8 mouse cellular contexts compared by ENCODE assay signal in genomic region chr14:99045378-99046030, GRCm38 (mm10). TPM values are rescaled to one million over a fixed set of nuclear protein-coding genes. Genes with fewer than 3 reads are reported as not detected.
DNase-seq lines count a peak whose midpoint lies in the region; ATAC-seq and TF ChIP-seq lines count a peak whose summit lies in the region.

No protein-coding gene starts in this region.

- H3K9me3 ChIP-seq in forebrain, embryonic 12.5 days, result no peaks in the 10 kb centered on the region
- no peaks in the 10 kb centered on the region for H3K9me3 ChIP-seq in limb, embryonic 10.5 days (replicated peaks)
- H3K9me3 ChIP-seq in midbrain, embryonic 15.5 days, result no peaks in the 10 kb centered on the region

- no peaks in the 10 kb centered on the region for H3K27me3 ChIP-seq in kidney, adult 2 months (replicated peaks; ENCODE audit: control insufficient read depth, insufficient read depth, low read length)
- no peaks in the 10 kb centered on the region for H3K27me3 ChIP-seq in forebrain, embryonic 12.5 days
- no peaks in the 10 kb centered on the region for H3K27me3 ChIP-seq in limb, embryonic 10.5 days (ENCODE audit: low read depth, poor library complexity, severe bottlenecking)
- H3K27me3 ChIP-seq in midbrain, embryonic 15.5 days (replicated peaks), result no peaks in the 10 kb centered on the region

- peaks cover 7% of the 10 kb centered on the region for H3K4me1 ChIP-seq in kidney, adult 2 months (ENCODE audit: control insufficient read depth, insufficient read depth, low read length)
- peaks cover 23% of the 10 kb centered on the region for H3K4me1 ChIP-seq in forebrain, embryonic 12.5 days
- peaks cover 29% of the 10 kb centered on the region for H3K4me1 ChIP-seq in limb, embryonic 10.5 days
- peaks cover 27% of the 10 kb centered on the region for H3K4me1 ChIP-seq in midbrain, embryonic 15.5 days

- peak overlapping the region; percentile 62 for H3K27ac ChIP-seq in kidney, adult 2 months (ENCODE audit: insufficient read depth, low read depth, low read length)
- peak overlapping the region; percentile 82 for H3K27ac ChIP-seq in forebrain, embryonic 12.5 days
- H3K27ac ChIP-seq in limb, embryonic 10.5 days, result peak overlapping the region; percentile 97
- peak overlapping the region; percentile 81 for H3K27ac ChIP-seq in midbrain, embryonic 15.5 days

- peak; percentile 32 for DNase-seq in kidney, adult 2 months
- DNase-seq in kidney, adult 18-20 months, result no peak
- peak; percentile 51 for DNase-seq in MN1 (ENCODE audit: low spot score)
- DNase-seq in limb, embryonic 10.5 days (ENCODE audit: low spot score), result no peak
- DNase-seq in left cerebral cortex, postnatal 10 days (ENCODE audit: extremely low spot score in 1 of 2, low spot score in 2 of 2), result no peak
- no peak for DNase-seq in right cerebral cortex, adult 2 months (ENCODE audit: low spot score in 2 of 2)

- TF ChIP-seq POLR2A in kidney, adult 2 months (IDR thresholded peaks at IDR 0.05; ENCODE audit: low read depth, low read length), result no peak

- H3K4me3 ChIP-seq in kidney, adult 2 months (ENCODE audit: insufficient read depth, low read depth, low read length), result peak overlapping the region; percentile 77
- peak overlapping the region; percentile 87 for H3K4me3 ChIP-seq in forebrain, embryonic 12.5 days (replicated peaks)
- H3K4me3 ChIP-seq in limb, embryonic 10.5 days, result peak overlapping the region; percentile 85
- H3K4me3 ChIP-seq in midbrain, embryonic 15.5 days, result peak overlapping the region; percentile 97

- peak overlapping the region; percentile 73 for H3K4me2 ChIP-seq in forebrain, embryonic 12.5 days
- peak overlapping the region; percentile 91 for H3K4me2 ChIP-seq in midbrain, embryonic 15.5 days

- H3K9ac ChIP-seq in forebrain, embryonic 12.5 days, result peak overlapping the region; percentile 80
- H3K9ac ChIP-seq in midbrain, embryonic 15.5 days, result peak overlapping the region; percentile 93

- H3K36me3 ChIP-seq in kidney, adult 2 months (ENCODE audit: control insufficient read depth, insufficient read depth, low read length), result no peaks in the 10 kb centered on the region
- no peaks in the 10 kb centered on the region; the same call in 1 of the 2 replicates for H3K36me3 ChIP-seq in forebrain, embryonic 12.5 days (replicated peaks)
- H3K36me3 ChIP-seq in limb, embryonic 10.5 days, result peaks cover 26% of the 10 kb centered on the region
- no peaks in the 10 kb centered on the region for H3K36me3 ChIP-seq in midbrain, embryonic 15.5 days (replicated peaks)

- under 1% methylated on average over 70 of the region's 70 CpGs for WGBS in kidney, adult 2 months
- WGBS in forebrain, embryonic 12.5 days, result under 1% methylated on average over 67 of the region's 70 CpGs
- WGBS in limb, embryonic 10.5 days, result under 1% methylated on average over 70 of the region's 70 CpGs
- WGBS in midbrain, embryonic 15.5 days, result under 1% methylated on average over 66 of the region's 70 CpGs

- no peak for TF ChIP-seq CTCF in kidney, adult 2 months (conservative IDR thresholded peaks at IDR 0.05; ENCODE audit: insufficient read depth, insufficient read length, low read depth, low read length)

- peak; percentile 44 for ATAC-seq in forebrain, embryonic 12.5 days (ENCODE audit: low FRiP score)
- peak; percentile 46 for ATAC-seq in midbrain, embryonic 15.5 days (replicated peaks)

- intact Hi-C loops in left cerebral cortex, postnatal 10 days (cut with DNase I), result no loop called here

RNA-seq across cellular contexts. Expression of gene Mzt1, which starts 0.4 kb away (rescaled TPM):
- 12.3 and 16.5 TPM in 2 replicates for polyA plus RNA-seq in kidney, adult 2 months (2012; rRNA removed)
- 142 and 143 TPM in 2 replicates for polyA plus RNA-seq in forebrain, embryonic 12.5 days (2016; fragmentation: Nextera tagmentation; extraction: Ambion mirVana)
- 89.5 and 104 TPM in 2 replicates for polyA plus RNA-seq in limb, embryonic 10.5 days (2016; fragmentation: Nextera tagmentation; extraction: Ambion mirVana)
- polyA plus RNA-seq in midbrain, embryonic 15.5 days (2015; fragmentation: Nextera tagmentation; extraction: Ambion mirVana), result 104 and 113 TPM in 2 replicates
- 10 to 100 TPM; 43.0 to 43.1 TPM for total RNA-seq in left cerebral cortex, postnatal 10 days (2021)

RNA-seq across cellular contexts. Expression of gene Bora, which starts 0.5 kb away (rescaled TPM):
- polyA plus RNA-seq in kidney, adult 2 months (2012; rRNA removed), result 0.73 and 0.77 TPM in 2 replicates
- 68.0 and 77.7 TPM in 2 replicates for polyA plus RNA-seq in forebrain, embryonic 12.5 days (2016; fragmentation: Nextera tagmentation; extraction: Ambion mirVana)
- polyA plus RNA-seq in limb, embryonic 10.5 days (2016; fragmentation: Nextera tagmentation; extraction: Ambion mirVana), result 85.2 and 99.4 TPM in 2 replicates
- polyA plus RNA-seq in midbrain, embryonic 15.5 days (2015; fragmentation: Nextera tagmentation; extraction: Ambion mirVana), result 12.8 and 13.7 TPM in 2 replicates
- 1 to 10 TPM; 3.2 to 3.9 TPM for total RNA-seq in left cerebral cortex, postnatal 10 days (2021)

RNA-seq across cellular contexts. Expression of gene Rpl36a-ps1, which starts 51.4 kb away (rescaled TPM):
- not detected in 2 replicates for polyA plus RNA-seq in kidney, adult 2 months (2012; rRNA removed)
- 2.2 and 3.3 TPM in 2 replicates for polyA plus RNA-seq in forebrain, embryonic 12.5 days (2016; fragmentation: Nextera tagmentation; extraction: Ambion mirVana)
- 2.2 and 2.6 TPM in 2 replicates for polyA plus RNA-seq in limb, embryonic 10.5 days (2016; fragmentation: Nextera tagmentation; extraction: Ambion mirVana)
- not detected in 2 replicates for polyA plus RNA-seq in midbrain, embryonic 15.5 days (2015; fragmentation: Nextera tagmentation; extraction: Ambion mirVana)
- total RNA-seq in left cerebral cortex, postnatal 10 days (2021), result 1 to 10 TPM in 1 of 2 experiments, under 1 TPM in 1; 0.99 to 2.2 TPM

RNA-seq across cellular contexts. Expression of gene Pibf1, which starts 53.7 kb away (rescaled TPM):
- 1.3 and 1.6 TPM in 2 replicates for polyA plus RNA-seq in kidney, adult 2 months (2012; rRNA removed)
- polyA plus RNA-seq in forebrain, embryonic 12.5 days (2016; fragmentation: Nextera tagmentation; extraction: Ambion mirVana), result 24.1 and 24.7 TPM in 2 replicates
- 20.1 and 21.7 TPM in 2 replicates for polyA plus RNA-seq in limb, embryonic 10.5 days (2016; fragmentation: Nextera tagmentation; extraction: Ambion mirVana)
- polyA plus RNA-seq in midbrain, embryonic 15.5 days (2015; fragmentation: Nextera tagmentation; extraction: Ambion mirVana), result 15.8 and 17.4 TPM in 2 replicates
- total RNA-seq in left cerebral cortex, postnatal 10 days (2021), result 10 to 100 TPM; 11.8 to 13.3 TPM

RNA-seq across cellular contexts. Expression of gene Dis3, which starts 54.1 kb away (rescaled TPM):
- 3.5 and 4.2 TPM in 2 replicates for polyA plus RNA-seq in kidney, adult 2 months (2012; rRNA removed)
- 43.9 and 47.6 TPM in 2 replicates for polyA plus RNA-seq in forebrain, embryonic 12.5 days (2016; fragmentation: Nextera tagmentation; extraction: Ambion mirVana)
- 46.5 and 47.4 TPM in 2 replicates for polyA plus RNA-seq in limb, embryonic 10.5 days (2016; fragmentation: Nextera tagmentation; extraction: Ambion mirVana)
- polyA plus RNA-seq in midbrain, embryonic 15.5 days (2015; fragmentation: Nextera tagmentation; extraction: Ambion mirVana), result 20.8 and 22.5 TPM in 2 replicates
- total RNA-seq in left cerebral cortex, postnatal 10 days (2021), result 10 to 100 TPM; 21.1 to 27.0 TPM

Comparison
In these comparisons a context has a peak if more than half of its experiments do, and no peak if none do; other contexts are left out.
1. DNase-seq: peak in kidney, adult 2 months (single experiment) and MN1 (single experiment); none in kidney, adult 18-20 months (single experiment), limb, embryonic 10.5 days (single experiment), left cerebral cortex, postnatal 10 days (0 of 2) and right cerebral cortex, adult 2 months (0 of 2).
2. Peak in every context shown above with its lines, with median percentiles within 50 percentile points of each other: H3K27ac ChIP-seq and H3K4me3 ChIP-seq.